Mouse (Mus musculus) E14TG2a.4 (cell line): ENCODE measurements at regions not wholly inside any gene's neighbourhood (a gene's known extent, or its start where the extent isn't known, plus 50 kb on each side); places are given as distances from the start of the nearest gene placed in this dataset.

Experiments
- CTCF ChIP-seq: conservative IDR thresholded peaks from 2 replicates; pipeline ENCODE4 v1.5.1; 2014; ENCODE audit warnings: low read length
- POU5F1 ChIP-seq: IDR thresholded peaks from 2 replicates; pipeline ENCODE4 v1.6.1; 2014; ENCODE audit warnings: low read length, borderline replicate concordance

DNA sequence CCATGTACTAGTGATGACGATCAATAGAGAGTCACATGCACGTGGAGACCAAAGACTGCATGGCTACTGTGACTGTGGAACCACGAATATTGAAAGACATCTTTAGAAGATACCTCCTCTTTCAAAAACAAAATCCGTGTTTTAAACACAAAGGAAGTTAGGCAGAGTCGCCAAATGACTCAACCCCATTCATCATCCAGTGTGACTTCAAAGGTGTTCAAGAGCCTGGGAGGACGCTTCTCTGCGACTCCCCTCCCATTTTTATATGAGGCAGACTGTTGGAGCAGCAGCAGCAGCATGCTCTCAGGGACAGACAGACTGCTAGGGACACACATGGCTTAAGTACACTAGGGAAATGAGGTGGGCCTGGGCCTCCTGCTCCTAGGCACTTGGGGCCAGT, 197.2 kb downstream of the Dad1 start:
- TF ChIP-seq CTCF, result no peak
- no peak for TF ChIP-seq POU5F1
